Mouse (Mus musculus) limb, embryonic 11.5 days (tissue): ENCODE measurements at regions not wholly inside any gene's neighbourhood (a gene's known extent, or its start where the extent isn't known, plus 50 kb on each side); places are given as distances from the start of the nearest gene placed in this dataset.

Source experiments
- ATAC-seq: fragments of 200-750 bp; cut with Nextera tagmentation; 2 replicates; pipeline ENCODE4 v1.8.0; 2017; ENCODE audit warnings: low read depth; ENCODE audit not compliant: insufficient number of reproducible peaks, low FRiP score, low TSS enrichment
- DNase-seq: peaks from one replicate; pipeline ENCODE4 v3.0.0-alpha.2; 2015; ENCODE audit warnings: low spot score
- H3K27ac ChIP-seq: fragments of 300-500 bp; sonication (generic); replicated peaks from 2 replicates; pipeline ENCODE4 v1.5.1; 2014; ENCODE audit warnings: low read depth, mild to moderate bottlenecking, low read length
- H3K27me3 ChIP-seq: fragments of 300-500 bp; sonication (generic); 2 replicates; pipeline ENCODE4 v1.6.1; 2014; ENCODE audit warnings: mild to moderate bottlenecking, low read length, mixed read lengths; ENCODE audit not compliant: control insufficient read depth, insufficient read depth
- H3K36me3 ChIP-seq: fragments of 300-500 bp; sonication (generic); 2 replicates; pipeline ENCODE4 v1.6.1; 2014; ENCODE audit warnings: mild to moderate bottlenecking, low read length, moderate library complexity, mixed read lengths; ENCODE audit not compliant: control insufficient read depth, insufficient read depth
- H3K4me1 ChIP-seq: fragments of 300-500 bp; sonication (generic); 2 replicates; pipeline ENCODE4 v1.6.1; 2014; ENCODE audit warnings: low read length, mixed read lengths; ENCODE audit not compliant: control insufficient read depth, insufficient read depth
- H3K4me2 ChIP-seq: fragments of 300-500 bp; sonication (generic); 2 replicates; pipeline ENCODE4 v1.6.1; 2014; ENCODE audit warnings: low read depth, mild to moderate bottlenecking, moderate library complexity; ENCODE audit not compliant: severe bottlenecking
- H3K4me3 ChIP-seq: fragments of 300-500 bp; sonication (generic); 2 replicates; pipeline ENCODE4 v1.5.1; 2014; ENCODE audit warnings: low read depth, low read length
- H3K9ac ChIP-seq: fragments of 300-500 bp; sonication (generic); 2 replicates; pipeline ENCODE4 v1.6.1; 2014; ENCODE audit warnings: mild to moderate bottlenecking, low read length
- H3K9me3 ChIP-seq: fragments of 300-500 bp; sonication (generic); 2 replicates; pipeline ENCODE4 v1.6.1; 2016; ENCODE audit warnings: low read length; ENCODE audit not compliant: control insufficient read depth
- WGBS: fragments of 180-500 bp; shearing (Covaris S2); extraction: QIAGEN DNeasy Blood & Tissue Kit; methylation state at CpG from one replicate; pipeline ENCODE4 v1.1.7; 2014; 5-methylcytosine and 5-hydroxymethylcytosine counted together

DNA sequence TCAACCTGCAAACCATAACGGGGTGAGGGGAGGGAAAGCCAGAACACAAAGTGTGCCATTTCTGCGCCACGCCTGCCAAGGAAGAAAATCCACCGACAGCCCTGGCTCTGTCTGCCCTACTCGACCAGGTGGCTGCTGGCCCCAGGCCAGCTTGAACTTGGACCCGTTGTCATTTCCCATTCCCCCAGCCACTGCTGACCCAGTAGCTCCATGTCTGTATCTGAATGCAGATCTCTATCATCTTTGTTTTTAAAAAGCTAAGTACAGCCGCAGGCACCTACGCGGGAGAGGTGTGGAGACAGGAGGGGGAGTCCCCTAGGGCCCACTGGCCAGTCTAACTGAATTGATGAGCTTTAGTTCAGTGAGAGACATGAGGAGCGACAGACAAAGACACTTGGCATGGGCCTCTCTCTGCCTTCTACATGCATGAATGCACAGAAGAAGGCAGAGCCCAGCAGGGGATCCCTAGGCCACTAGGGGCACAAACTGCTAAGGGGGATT lies 439.1 kb downstream of the Prdm2 start:
- DNase-seq = no peak
- WGBS = 65% methylated on average over 10 of the region's 10 CpGs
- H3K9ac ChIP-seq = no peak overlapping the region
- ATAC-seq = no peak
- no peak overlapping the region for H3K27ac ChIP-seq
- no peaks in the 10 kb centered on the region for H3K9me3 ChIP-seq
- H3K4me1 ChIP-seq = peaks cover 15% of the 10 kb centered on the region
- H3K27me3 ChIP-seq = no peaks in the 10 kb centered on the region
- H3K36me3 ChIP-seq = no peaks in the 10 kb centered on the region
- H3K4me3 ChIP-seq = no peak overlapping the region
- no peak overlapping the region for H3K4me2 ChIP-seq

DNA sequence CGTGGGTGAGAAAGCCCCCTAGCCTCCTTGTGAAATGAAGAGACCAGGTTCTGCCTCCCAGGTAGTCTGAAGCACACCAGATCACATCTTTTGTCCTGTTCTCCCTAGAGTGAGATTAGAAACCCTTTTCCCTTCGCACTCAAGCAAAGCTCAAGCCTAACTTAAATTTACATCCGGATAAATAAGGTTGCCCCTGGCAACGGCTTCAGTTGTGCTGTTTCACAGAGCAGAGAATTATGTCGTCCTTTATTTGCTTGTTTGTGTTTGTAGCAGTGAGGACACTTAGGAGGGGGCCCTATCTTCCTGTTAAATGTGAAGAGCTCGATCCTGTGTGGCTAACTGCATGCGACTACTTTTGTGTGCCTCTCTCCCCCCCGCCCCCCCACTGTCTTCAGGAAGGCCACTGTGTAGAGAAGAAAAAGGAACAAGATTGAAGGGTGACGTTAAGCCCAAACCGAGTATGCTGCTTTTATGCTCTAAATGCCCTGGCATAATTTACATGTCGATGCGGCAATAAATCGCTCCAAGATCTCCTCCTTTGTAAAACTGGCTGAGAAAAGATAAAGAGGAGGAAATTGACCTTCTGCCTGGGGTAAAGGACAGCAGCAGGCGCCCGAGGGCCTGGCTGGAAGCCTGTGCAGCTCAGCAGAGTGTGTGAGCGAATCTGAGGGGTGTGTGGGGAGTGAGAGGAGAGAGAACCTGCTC lies 439.9 kb downstream of the Prdm2 start:
- Histone ChIP-seq H3K27me3 (no peaks in the 10 kb centered on the region), H3K9me3 (no peaks in the 10 kb centered on the region), H3K9ac (no peak overlapping the region), H3K27ac (no peak overlapping the region), H3K4me2 (no peak overlapping the region), H3K36me3 (no peaks in the 10 kb centered on the region), H3K4me1 (peaks cover 15% of the 10 kb centered on the region), H3K4me3 (no peak overlapping the region)
- no peak for DNase-seq
- WGBS = 14% methylated on average over 16 of the region's 16 CpGs
- no peak for ATAC-seq

DNA sequence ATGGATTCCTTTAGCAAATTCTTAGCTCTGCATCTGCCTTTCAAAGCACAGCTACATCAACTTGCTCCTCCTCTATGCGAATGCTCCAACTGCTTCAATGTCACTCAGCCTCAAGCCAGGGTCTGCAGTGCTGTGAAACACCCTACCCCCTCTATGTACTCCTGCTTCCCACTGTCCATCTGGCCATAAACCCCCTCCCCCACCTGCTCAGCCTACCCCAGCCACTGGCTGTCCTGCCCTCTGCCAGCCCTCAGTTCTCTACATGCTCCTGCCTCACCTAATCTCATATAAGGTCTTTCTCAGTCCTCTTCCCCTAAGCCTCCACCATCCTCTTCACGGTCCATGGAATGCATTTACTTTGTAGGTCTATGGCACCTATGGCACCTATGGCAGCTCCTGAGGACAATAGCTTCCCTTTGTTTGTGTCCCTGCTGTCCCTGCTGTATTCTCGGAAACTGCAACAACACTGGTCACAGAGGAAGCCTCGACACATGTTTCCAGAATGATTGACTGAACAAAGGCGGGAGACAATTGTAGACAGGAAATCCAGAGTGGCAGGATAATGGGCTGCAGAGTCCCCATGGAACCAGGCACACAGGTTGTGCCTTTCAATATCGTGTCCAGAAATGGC lies 441.2 kb downstream of the Prdm2 start:
- Histone ChIP-seq H3K27ac (no peak overlapping the region), H3K9me3 (no peaks in the 10 kb centered on the region), H3K36me3 (no peaks in the 10 kb centered on the region), H3K27me3 (no peaks in the 10 kb centered on the region), H3K4me3 (no peak overlapping the region), H3K9ac (no peak overlapping the region), H3K4me2 (no peak overlapping the region), H3K4me1 (peaks cover 15% of the 10 kb centered on the region)
- DNase-seq (no peak), ATAC-seq (no peak)
- WGBS = 35% methylated on average over 6 of the region's 6 CpGs

DNA sequence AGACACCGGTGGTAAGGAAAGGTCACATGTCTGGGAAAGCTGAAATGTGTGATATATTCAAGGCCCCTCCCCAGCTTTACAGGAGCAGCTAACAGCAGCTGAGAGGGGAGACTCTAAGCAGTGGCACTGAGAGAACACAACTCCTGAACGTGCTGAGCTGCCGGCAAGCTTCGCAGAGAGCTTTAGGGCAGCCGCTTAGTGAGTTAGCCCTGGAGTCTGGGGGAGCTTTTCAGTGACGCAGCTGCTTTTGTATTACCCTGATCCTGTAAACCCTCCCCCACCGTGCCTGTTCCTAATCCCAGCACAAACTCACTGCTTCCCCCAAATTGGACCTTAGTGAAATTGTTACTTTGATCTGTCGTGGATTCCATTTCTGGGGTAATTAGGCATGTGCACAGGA lies 442.6 kb downstream of the Prdm2 start:
- H3K36me3 ChIP-seq = no peaks in the 10 kb centered on the region
- WGBS = 5% methylated on average over 8 of the region's 8 CpGs
- no peak overlapping the region for H3K4me3 ChIP-seq
- H3K9ac ChIP-seq = no peak overlapping the region
- 0 out of 2 replicates have a peak, but pooled peaks have one; percentile 24 for ATAC-seq
- peak; percentile 55 for DNase-seq
- H3K4me1 ChIP-seq = peaks cover 15% of the 10 kb centered on the region
- H3K9me3 ChIP-seq = no peaks in the 10 kb centered on the region
- H3K27me3 ChIP-seq = no peaks in the 10 kb centered on the region
- no peak overlapping the region for H3K27ac ChIP-seq
- peak overlapping the region; percentile 17; the same call in 1 of the 2 replicates for H3K4me2 ChIP-seq

DNA sequence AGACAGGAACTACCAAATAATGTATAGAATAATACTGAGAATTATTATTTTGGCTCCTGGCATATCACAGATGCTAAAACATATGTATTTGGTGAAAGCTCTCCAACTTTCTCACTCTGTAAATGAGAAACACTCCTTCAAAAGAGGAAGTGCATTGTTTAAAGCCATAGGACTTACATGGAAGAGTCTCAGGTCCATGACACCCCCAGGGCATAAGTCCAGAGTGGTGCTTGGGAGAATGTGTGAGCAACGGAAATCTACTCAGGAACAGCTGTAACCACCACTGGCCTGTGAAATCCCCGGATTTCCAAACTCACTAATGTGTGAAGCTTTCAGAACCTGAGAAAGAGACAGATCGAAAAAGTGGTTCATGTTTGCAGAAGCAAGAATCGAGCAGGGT lies 445.1 kb downstream of the Prdm2 start:
- H3K4me1 ChIP-seq = peaks cover 15% of the 10 kb centered on the region
- no peak overlapping the region for H3K27ac ChIP-seq
- no peaks in the 10 kb centered on the region for H3K27me3 ChIP-seq
- DNase-seq (no peak), ATAC-seq (no peak)
- no peak overlapping the region for H3K9ac ChIP-seq
- H3K4me2 ChIP-seq = no peak overlapping the region
- 37% methylated on average over 4 of the region's 4 CpGs for WGBS
- no peaks in the 10 kb centered on the region for H3K9me3 ChIP-seq
- no peaks in the 10 kb centered on the region for H3K36me3 ChIP-seq
- no peak overlapping the region for H3K4me3 ChIP-seq

DNA sequence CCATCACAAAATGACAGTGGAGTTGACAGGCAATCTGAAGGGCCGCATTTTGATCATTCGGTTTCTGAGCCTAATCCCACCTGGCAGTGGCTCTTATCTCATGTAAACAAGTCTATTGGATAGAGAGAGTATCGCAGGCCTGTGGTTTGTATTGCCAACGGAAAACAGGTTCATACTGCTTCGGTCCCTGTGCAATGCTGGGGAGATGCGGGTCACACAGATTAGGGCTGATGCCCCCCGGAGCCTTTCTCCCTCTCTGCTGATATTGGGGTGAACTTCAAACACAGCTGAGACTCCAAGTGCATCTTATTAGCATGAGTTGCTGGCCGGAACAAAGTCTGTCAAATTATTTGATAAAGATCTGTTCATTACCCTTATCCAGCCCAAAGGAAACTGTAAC lies 451.2 kb downstream of the Prdm2 start:
- Histone ChIP-seq H3K27me3 (no peaks in the 10 kb centered on the region), H3K27ac (no peak overlapping the region), H3K4me2 (no peak overlapping the region), H3K4me3 (no peak overlapping the region), H3K9me3 (no peaks in the 10 kb centered on the region), H3K36me3 (no peaks in the 10 kb centered on the region), H3K9ac (no peak overlapping the region), H3K4me1 (no peaks in the 10 kb centered on the region)
- DNase-seq (no peak), ATAC-seq (no peak)
- WGBS = 79% methylated on average over 8 of the region's 8 CpGs

DNA sequence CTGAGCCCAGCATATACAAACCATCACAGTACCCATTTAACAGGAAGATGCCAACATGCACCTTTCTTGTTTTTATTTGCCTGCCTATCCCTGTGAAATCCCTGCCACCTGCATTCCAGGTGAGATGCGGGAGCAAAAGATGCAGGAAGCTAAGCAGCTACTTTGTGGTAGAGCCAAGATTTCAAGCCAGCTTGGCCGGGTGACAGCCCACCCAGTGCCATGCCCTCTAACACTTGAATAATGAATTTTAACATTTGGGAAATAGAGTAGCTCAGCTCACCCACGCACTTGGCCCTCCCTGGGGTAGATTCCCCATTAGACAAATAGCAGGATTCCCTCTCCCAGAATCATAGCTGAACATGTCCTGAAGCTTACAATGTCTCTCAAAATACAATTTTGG lies 454.7 kb downstream of the Prdm2 start:
- ATAC-seq (no peak), DNase-seq (no peak)
- H3K9me3 ChIP-seq = no peaks in the 10 kb centered on the region
- no peaks in the 10 kb centered on the region for H3K27me3 ChIP-seq
- no peaks in the 10 kb centered on the region for H3K36me3 ChIP-seq
- no peaks in the 10 kb centered on the region for H3K4me1 ChIP-seq
- no peak overlapping the region for H3K9ac ChIP-seq
- WGBS = 88% methylated on average over 3 of the region's 3 CpGs
- no peak overlapping the region for H3K4me2 ChIP-seq
- no peak overlapping the region for H3K4me3 ChIP-seq
- no peak overlapping the region for H3K27ac ChIP-seq

DNA sequence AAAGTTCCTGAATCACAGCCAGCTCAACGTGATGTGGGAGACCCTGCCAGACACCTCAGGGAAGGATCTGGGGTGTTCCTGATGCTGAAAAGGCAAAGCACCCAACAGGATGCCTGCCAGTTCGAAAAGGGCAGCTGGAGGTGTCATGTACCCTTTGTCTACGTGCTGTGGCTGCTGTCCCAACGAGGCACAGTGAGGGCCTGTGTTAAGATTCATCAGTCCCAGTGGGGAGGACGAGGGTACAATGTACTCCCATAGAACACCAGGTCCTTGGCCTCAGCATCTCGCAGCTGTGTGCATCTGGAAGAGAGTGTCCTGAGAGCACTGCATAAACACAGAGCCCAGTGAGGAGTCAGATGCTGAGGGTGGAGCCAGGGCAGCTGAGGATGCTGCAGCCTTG lies 456.5 kb downstream of the Prdm2 start:
- Histone ChIP-seq H3K4me2 (no peak overlapping the region), H3K4me3 (no peak overlapping the region), H3K9me3 (no peaks in the 10 kb centered on the region), H3K27ac (no peak overlapping the region), H3K27me3 (no peaks in the 10 kb centered on the region), H3K36me3 (no peaks in the 10 kb centered on the region), H3K9ac (no peak overlapping the region), H3K4me1 (no peaks in the 10 kb centered on the region)
- WGBS = 73% methylated on average over 6 of the region's 6 CpGs
- DNase-seq (no peak), ATAC-seq (no peak)
